Mouse (Mus musculus) kidney, adult 10 weeks (tissue): ENCODE data around the gene Rhox4e. TPM values are rescaled to one million over a fixed set of nuclear protein-coding genes. Genes with fewer than 3 reads are reported as not detected.

Source experiments
- polyA plus RNA-seq: library from polyadenylated mRNA; stranded (reverse); fragments of 350-450 nt; fragmentation: Illumina TruSeq; extraction: RNeasy Lipid Tissue Mini Kit (QIAGEN cat#74804); gene quantifications from one replicate; pipeline ENCODE4 v1.2.3, GENCODE M21; 2014; ENCODE audit warnings: low read depth, low replicate concordance

Rhox4e gene
- not detected for polyA plus RNA-seq

DNA sequence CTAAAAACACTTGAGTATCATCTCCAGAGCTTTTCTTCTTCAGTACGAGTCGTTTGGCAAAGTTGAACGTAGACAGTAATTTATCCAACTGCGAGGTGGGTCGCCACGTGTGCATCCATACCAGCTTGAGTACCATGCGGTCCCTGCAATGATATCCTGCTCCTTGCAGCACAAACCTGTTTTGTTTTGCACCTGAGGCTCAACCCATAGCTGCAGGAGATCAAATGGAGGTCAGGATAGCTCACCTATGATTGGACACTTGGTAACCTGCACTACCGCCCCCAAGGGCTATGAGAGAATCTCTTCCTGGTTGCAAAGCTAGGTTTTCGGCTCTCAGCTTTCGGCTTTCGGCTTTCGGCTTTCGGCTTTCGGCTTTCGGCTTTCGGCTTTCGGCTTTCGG is at the start of gene Rhox4e:
Gene Rhox4e (plus strand): TSS at position 301 of the 400 bp plus-strand sequence.

DNA sequence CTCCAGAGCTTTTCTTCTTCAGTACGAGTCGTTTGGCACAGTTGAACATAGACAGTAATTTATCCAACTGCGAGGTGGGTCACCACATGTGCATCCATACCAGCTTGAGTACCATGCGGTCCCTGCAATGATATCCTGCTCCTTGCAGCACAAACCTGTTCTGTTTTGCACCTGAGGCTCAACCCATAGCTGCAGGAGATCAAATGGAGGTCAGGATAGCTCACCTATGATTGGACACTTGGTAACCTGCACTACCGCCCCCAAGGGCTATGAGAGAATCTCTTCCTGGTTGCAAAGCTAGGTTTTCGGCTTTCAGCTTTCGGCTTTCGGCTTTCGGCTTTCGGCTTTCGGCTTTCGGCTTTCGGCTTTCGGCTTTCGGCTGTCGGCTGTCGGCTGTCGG is 43.2 kb upstream of the Rhox4e start, which contains the start of gene Rhox4d:
Gene Rhox4d (plus strand): TSS at position 301 of the 400 bp plus-strand sequence.

DNA sequence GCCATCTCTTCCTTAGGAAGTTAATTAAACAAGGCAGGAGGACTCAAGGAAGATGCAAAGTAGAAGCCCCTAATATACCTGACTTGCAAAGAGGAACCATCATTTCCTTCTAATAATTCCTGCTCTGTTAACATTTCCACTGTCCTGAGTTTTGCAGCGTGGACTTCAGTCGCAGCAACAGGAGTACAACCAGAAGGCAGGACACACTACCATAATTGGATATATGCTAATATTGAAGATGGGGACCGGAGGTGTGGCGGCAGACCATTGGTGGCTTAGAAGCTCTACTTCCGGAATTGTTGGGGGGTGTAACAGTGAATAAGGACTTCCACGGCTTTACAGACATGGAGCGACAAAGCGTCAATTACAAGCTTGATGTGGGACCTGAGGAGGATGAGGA is 27.1 kb upstream of the Rhox4e start, which contains the start of gene Rhox2e:
Gene Rhox2e (plus strand): TSS at position 301 of the 400 bp plus-strand sequence.

DNA sequence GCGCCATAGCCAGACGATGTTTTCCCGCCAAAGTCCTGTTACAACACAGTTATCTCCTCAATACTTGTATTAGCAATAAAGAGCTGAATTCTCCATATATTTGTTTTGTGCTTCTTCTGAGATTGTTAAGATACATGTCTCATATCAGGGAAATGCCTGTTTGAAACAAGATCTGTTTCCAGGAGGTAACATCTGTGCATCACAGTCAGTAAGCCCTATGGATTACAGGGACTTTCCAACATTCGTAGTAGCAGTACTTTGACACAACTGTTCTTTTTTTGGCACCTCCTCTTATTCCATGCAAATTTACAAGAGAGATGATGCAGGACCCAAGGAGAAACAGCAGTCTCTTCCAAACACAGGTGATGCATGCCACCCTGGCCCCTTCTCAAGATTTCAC is 15.5 kb upstream of the Rhox4e start, which contains the start of gene Rhox3e:
Gene Rhox3e (plus strand): TSS at position 301 of the 400 bp plus-strand sequence.

DNA sequence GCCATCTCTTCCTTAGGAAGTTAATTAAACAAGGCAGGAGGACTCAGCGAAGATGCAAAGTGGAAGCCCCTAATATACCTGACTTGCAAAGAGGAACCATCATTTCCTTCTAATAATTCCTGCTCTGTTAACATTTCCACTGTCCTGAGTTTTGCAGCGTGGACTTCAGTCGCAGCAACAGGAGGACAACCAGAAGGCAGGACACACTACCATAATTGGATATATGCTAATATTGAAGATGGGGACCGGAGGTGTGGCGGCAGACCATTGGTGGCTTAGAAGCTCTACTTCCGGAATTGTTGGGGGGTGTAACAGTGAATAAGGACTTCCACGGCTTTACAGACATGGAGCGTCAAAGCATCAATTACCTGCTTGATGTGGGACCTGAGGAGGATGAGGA is 13.9 kb downstream of the Rhox4e start, which contains the start of gene Rhox2f:
Gene Rhox2f (plus strand): TSS at position 301 of the 400 bp plus-strand sequence.

DNA sequence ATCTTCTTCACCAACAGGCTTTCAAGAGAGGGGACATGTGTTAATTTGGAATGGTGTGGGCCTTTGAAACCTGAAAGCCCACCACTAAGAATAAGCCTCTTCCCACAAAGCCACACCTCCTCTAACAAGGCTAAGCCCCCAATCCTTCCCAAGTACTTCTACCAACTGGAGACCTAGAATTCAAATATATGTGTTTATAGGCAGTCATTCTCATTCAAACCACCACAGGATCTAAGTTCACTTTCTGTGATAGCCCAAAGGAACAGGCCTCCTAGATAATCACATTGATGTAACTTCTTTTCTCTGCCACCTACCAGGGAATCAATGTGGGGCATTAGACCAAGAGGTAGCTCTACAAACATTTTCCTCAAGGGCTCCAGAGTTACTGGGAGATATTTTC is 23.5 kb downstream of the Rhox4e start, which contains the start of gene Rhox3f:
Gene Rhox3f (plus strand): TSS at position 301 of the 400 bp plus-strand sequence.

DNA sequence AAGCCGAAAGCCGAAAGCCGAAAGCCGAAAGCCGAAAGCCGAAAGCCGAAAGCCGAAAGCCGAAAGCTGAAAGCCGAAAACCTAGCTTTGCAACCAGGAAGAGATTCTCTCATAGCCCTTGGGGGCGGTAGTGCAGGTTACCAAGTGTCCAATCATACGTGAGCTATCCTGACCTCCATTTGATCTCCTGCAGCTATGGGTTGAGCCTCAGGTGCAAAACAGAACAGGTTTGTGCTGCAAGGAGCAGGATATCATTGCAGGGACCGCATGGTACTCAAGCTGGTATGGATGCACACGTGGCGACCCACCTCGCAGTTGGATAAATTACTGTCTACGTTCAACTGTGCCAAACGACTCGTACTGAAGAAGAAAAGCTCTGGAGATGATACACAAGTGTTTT is 50.4 kb downstream of the Rhox4e start, which contains the start of gene Rhox4f:
Gene Rhox4f (minus strand): TSS at position 101 of the 400 bp plus-strand sequence.

Other genes starting within 250 kb of the Rhox4e start
- not detected for gene Rhox3a2, start 177.4 kb upstream of the Rhox4e start, polyA plus RNA-seq
- not detected for gene Rhox4a2, start 166.6 kb upstream of the Rhox4e start, polyA plus RNA-seq
- not detected for gene Rhox2b, start 145.3 kb upstream of the Rhox4e start, polyA plus RNA-seq
- gene Rhox4b, start 124.9 kb upstream of the Rhox4e start, polyA plus RNA-seq, result not detected
- gene Rhox2c, start 103.7 kb upstream of the Rhox4e start, polyA plus RNA-seq, result not detected
- not detected for gene Rhox3c, start 98.8 kb upstream of the Rhox4e start, polyA plus RNA-seq
- gene Rhox4c, start 77.1 kb upstream of the Rhox4e start, polyA plus RNA-seq, result not detected
- not detected for gene Rhox2d, start 64.0 kb upstream of the Rhox4e start, polyA plus RNA-seq
- not detected for gene Rhox4d, start 43.1 kb upstream of the Rhox4e start, polyA plus RNA-seq
- not detected for gene Rhox2e, start 27.0 kb upstream of the Rhox4e start, polyA plus RNA-seq
- not detected for gene Rhox3e, start 15.4 kb upstream of the Rhox4e start, polyA plus RNA-seq
- not detected for gene Rhox2f, start 14.0 kb downstream of the Rhox4e start, polyA plus RNA-seq
- not detected for gene Rhox3f, start 23.6 kb downstream of the Rhox4e start, polyA plus RNA-seq
- gene Rhox4f, start 50.3 kb downstream of the Rhox4e start, polyA plus RNA-seq, result not detected
- gene Rhox3g, start 71.2 kb downstream of the Rhox4e start, polyA plus RNA-seq, result not detected
- not detected for gene Rhox2g, start 86.1 kb downstream of the Rhox4e start, polyA plus RNA-seq
- not detected for gene Rhox4g, start 93.9 kb downstream of the Rhox4e start, polyA plus RNA-seq
- gene Rhox3h, start 111.4 kb downstream of the Rhox4e start, polyA plus RNA-seq, result not detected
- not detected for gene Rhox2h, start 115.9 kb downstream of the Rhox4e start, polyA plus RNA-seq
- gene Rhox5, start 247.4 kb downstream of the Rhox4e start, polyA plus RNA-seq, result not detected